Mouse (Mus musculus): Measurements from ENCODE around the gene Ggta1. TPM values are rescaled to one million over a fixed set of nuclear protein-coding genes. Genes with fewer than 3 reads are reported as not detected.

Gene Ggta1
- polyA plus RNA-seq (2015; fragmentation: Nextera tagmentation; extraction: Ambion mirVana) = 23.3 and 24.2 TPM in 2 replicates

- Histone ChIP-seq H3K27ac (ENCODE audit: low read length) (peak within 1 kb of the TSS; percentile 83), H3K9ac (replicated peaks; ENCODE audit: low read length) (peak within 1 kb of the TSS; percentile 82), H3K4me3 (ENCODE audit: low read length) (peak within 1 kb of the TSS; percentile 54), H3K36me3 (ENCODE audit: insufficient read depth, low read length) (no peaks in the 10 kb centered on the region), H3K4me2 (replicated peaks; ENCODE audit: low read depth, low read length) (peak within 1 kb of the TSS; percentile 92), H3K4me1 (ENCODE audit: insufficient read depth, low read length) (peaks cover 38% of the 10 kb centered on the region), H3K27me3 (ENCODE audit: insufficient read depth, low read length) (no peaks in the 10 kb centered on the region), H3K9me3 (ENCODE audit: low read length) (no peaks in the 10 kb centered on the region)
- ATAC-seq (ENCODE audit: low FRiP score, low TSS enrichment) = no peak
- WGBS = 15% methylated on average over 7 of the region's 7 CpGs
Measured at GRCm38 (mm10) chr2:35462791-35463281, at the start of gene Ggta1. Ggta1 (minus strand) TSS chr2:35463231.

DNA sequence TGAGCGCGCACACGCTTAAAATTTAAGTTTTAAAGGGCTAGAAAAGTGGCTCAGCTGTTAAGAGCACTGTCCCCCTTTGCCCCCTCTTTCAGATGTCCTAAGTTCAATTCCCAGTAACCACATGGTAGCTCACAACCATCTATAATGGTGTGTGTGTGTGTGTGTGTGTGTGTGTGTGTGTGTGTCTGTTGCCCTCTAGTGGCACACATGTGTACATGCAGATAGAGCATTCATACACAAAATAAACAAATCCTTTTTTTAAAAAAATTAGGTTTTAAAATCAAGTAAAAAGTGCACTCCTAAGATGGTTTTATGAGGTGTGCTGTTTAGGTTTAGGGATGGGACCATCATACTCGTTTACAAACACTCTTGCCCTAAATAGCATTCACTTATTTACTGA, 49.2 kb upstream of the Ggta1 start:
- Histone ChIP-seq H3K9ac (replicated peaks; ENCODE audit: low read length) (no peak overlapping the region), H3K4me1 (ENCODE audit: insufficient read depth, low read length) (peaks cover 51% of the 10 kb centered on the region), H3K27me3 (ENCODE audit: insufficient read depth, low read length) (no peaks in the 10 kb centered on the region), H3K9me3 (ENCODE audit: low read length) (peaks cover 6% of the 10 kb centered on the region; the same call in 1 of the 2 replicates), H3K4me3 (ENCODE audit: low read length) (no peak overlapping the region), H3K27ac (ENCODE audit: low read length) (no peak overlapping the region), H3K4me2 (replicated peaks; ENCODE audit: low read depth, low read length) (no peak overlapping the region), H3K36me3 (ENCODE audit: insufficient read depth, low read length) (no peaks in the 10 kb centered on the region)
- no peak for ATAC-seq (ENCODE audit: low FRiP score, low TSS enrichment)
- 93% methylated on average over 4 of the region's 4 CpGs for WGBS

- Histone ChIP-seq H3K9ac (replicated peaks; ENCODE audit: low read length) (no peak overlapping the region), H3K4me3 (ENCODE audit: low read length) (no peak overlapping the region), H3K27me3 (ENCODE audit: insufficient read depth, low read length) (no peaks in the 10 kb centered on the region), H3K9me3 (ENCODE audit: low read length) (peaks cover 1% of the 10 kb centered on the region; the same call in 1 of the 2 replicates), H3K4me1 (ENCODE audit: insufficient read depth, low read length) (peaks cover 62% of the 10 kb centered on the region), H3K36me3 (ENCODE audit: insufficient read depth, low read length) (no peaks in the 10 kb centered on the region), H3K4me2 (replicated peaks; ENCODE audit: low read depth, low read length) (no peak overlapping the region), H3K27ac (ENCODE audit: low read length) (no peak overlapping the region)
- 46% methylated on average over 1 of the region's 1 CpGs for WGBS
- ATAC-seq (ENCODE audit: low FRiP score, low TSS enrichment) = no peak
Measured at GRCm38 (mm10) chr2:35510920-35511319, 47.9 kb upstream of the Ggta1 start.

- H3K4me3 ChIP-seq (ENCODE audit: low read length) = no peak overlapping the region
- H3K27ac ChIP-seq (ENCODE audit: low read length) = peak overlapping the region; percentile 78; the same call in 1 of the 2 replicates
- no peaks in the 10 kb centered on the region for H3K9me3 ChIP-seq (ENCODE audit: low read length)
- no peak overlapping the region for H3K4me2 ChIP-seq (replicated peaks; ENCODE audit: low read depth, low read length)
- peaks cover 59% of the 10 kb centered on the region for H3K4me1 ChIP-seq (ENCODE audit: insufficient read depth, low read length)
- WGBS = 52% methylated on average over 4 of the region's 4 CpGs
- H3K36me3 ChIP-seq (ENCODE audit: insufficient read depth, low read length) = no peaks in the 10 kb centered on the region
- no peak for ATAC-seq (ENCODE audit: low FRiP score, low TSS enrichment)
- H3K27me3 ChIP-seq (ENCODE audit: insufficient read depth, low read length) = no peaks in the 10 kb centered on the region
- H3K9ac ChIP-seq (replicated peaks; ENCODE audit: low read length) = no peak overlapping the region
Measured at GRCm38 (mm10) chr2:35509888-35510287, 46.9 kb upstream of the Ggta1 start.

- Histone ChIP-seq H3K36me3 (ENCODE audit: insufficient read depth, low read length) (no peaks in the 10 kb centered on the region), H3K4me1 (ENCODE audit: insufficient read depth, low read length) (peaks cover 57% of the 10 kb centered on the region), H3K4me2 (replicated peaks; ENCODE audit: low read depth, low read length) (no peak overlapping the region), H3K27ac (ENCODE audit: low read length) (peak overlapping the region; percentile 78), H3K4me3 (ENCODE audit: low read length) (no peak overlapping the region), H3K9ac (replicated peaks; ENCODE audit: low read length) (no peak overlapping the region), H3K9me3 (ENCODE audit: low read length) (no peaks in the 10 kb centered on the region), H3K27me3 (ENCODE audit: insufficient read depth, low read length) (no peaks in the 10 kb centered on the region)
- no peak for ATAC-seq (ENCODE audit: low FRiP score, low TSS enrichment)
- WGBS = 14% methylated on average over 6 of the region's 6 CpGs
Measured at GRCm38 (mm10) chr2:35509343-35509667, 46.3 kb upstream of the Ggta1 start.

DNA sequence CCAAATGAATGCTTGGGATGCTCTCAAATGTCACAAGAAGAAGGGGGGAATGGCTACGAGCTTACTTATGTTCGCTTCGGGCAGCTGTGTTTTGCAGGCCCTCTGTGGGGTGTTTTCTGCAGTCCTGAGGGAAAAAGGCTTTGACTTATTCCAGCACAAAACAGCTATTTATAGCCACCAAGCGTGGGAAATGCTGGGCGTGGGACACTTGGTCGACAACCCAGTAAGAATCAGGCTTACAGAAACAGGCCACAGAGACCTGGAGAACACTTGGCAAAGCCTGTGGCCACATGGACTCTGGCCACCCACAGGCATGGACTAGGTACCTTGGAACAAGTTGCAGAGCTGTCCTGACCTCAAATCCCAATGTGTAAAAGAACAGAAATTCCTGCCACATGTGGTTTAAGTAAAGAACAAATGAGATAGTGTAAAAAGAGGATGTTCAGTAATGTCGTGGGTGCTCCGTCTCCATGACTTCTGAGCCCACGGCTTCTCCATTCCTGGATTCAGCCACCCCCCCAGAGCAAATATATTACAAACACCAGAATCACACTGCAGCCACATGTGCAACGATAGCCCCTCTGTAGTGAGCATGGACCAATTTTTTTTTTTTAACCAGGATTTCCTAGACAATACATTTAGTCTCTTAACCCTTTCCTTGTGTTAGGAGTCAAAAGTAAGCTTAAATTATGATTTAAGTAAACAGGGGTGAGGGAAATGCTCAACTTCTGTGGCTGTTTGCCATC, 45.7 kb upstream of the Ggta1 start:
- Histone ChIP-seq H3K4me3 (ENCODE audit: low read length) (no peak overlapping the region), H3K27me3 (ENCODE audit: insufficient read depth, low read length) (no peaks in the 10 kb centered on the region), H3K4me2 (replicated peaks; ENCODE audit: low read depth, low read length) (0 out of 2 replicates have a peak overlapping the region, but pooled peaks have one; percentile 5), H3K27ac (ENCODE audit: low read length) (peak overlapping the region; percentile 78), H3K36me3 (ENCODE audit: insufficient read depth, low read length) (no peaks in the 10 kb centered on the region), H3K9ac (replicated peaks; ENCODE audit: low read length) (no peak overlapping the region), H3K4me1 (ENCODE audit: insufficient read depth, low read length) (peaks cover 57% of the 10 kb centered on the region), H3K9me3 (ENCODE audit: low read length) (no peaks in the 10 kb centered on the region)
- 20% methylated on average over 10 of the region's 10 CpGs for WGBS
- ATAC-seq (ENCODE audit: low FRiP score, low TSS enrichment) = no peak

DNA sequence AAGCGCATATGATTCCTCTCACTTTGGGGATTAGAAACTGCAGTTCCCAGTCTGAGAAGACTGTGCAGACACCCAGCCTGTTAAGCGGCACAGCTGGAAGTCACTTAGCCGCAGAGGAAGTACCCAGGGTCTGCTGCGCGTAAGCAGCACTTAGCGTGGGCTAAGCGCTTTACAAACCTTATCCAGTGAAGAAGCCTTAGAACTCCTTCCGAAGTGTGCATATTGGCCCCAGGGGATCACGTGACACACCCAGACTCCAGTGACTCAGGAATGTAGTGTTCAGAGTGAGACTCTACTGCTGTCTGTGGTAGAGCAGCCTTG, 44.1 kb upstream of the Ggta1 start:
- Histone ChIP-seq H3K9me3 (ENCODE audit: low read length) (no peaks in the 10 kb centered on the region), H3K4me1 (ENCODE audit: insufficient read depth, low read length) (peaks cover 61% of the 10 kb centered on the region), H3K27ac (ENCODE audit: low read length) (no peak overlapping the region), H3K9ac (replicated peaks; ENCODE audit: low read length) (no peak overlapping the region), H3K4me2 (replicated peaks; ENCODE audit: low read depth, low read length) (no peak overlapping the region), H3K36me3 (ENCODE audit: insufficient read depth, low read length) (no peaks in the 10 kb centered on the region), H3K27me3 (ENCODE audit: insufficient read depth, low read length) (no peaks in the 10 kb centered on the region), H3K4me3 (ENCODE audit: low read length) (no peak overlapping the region)
- 67% methylated on average over 9 of the region's 9 CpGs for WGBS
- ATAC-seq (ENCODE audit: low FRiP score, low TSS enrichment) = no peak

DNA sequence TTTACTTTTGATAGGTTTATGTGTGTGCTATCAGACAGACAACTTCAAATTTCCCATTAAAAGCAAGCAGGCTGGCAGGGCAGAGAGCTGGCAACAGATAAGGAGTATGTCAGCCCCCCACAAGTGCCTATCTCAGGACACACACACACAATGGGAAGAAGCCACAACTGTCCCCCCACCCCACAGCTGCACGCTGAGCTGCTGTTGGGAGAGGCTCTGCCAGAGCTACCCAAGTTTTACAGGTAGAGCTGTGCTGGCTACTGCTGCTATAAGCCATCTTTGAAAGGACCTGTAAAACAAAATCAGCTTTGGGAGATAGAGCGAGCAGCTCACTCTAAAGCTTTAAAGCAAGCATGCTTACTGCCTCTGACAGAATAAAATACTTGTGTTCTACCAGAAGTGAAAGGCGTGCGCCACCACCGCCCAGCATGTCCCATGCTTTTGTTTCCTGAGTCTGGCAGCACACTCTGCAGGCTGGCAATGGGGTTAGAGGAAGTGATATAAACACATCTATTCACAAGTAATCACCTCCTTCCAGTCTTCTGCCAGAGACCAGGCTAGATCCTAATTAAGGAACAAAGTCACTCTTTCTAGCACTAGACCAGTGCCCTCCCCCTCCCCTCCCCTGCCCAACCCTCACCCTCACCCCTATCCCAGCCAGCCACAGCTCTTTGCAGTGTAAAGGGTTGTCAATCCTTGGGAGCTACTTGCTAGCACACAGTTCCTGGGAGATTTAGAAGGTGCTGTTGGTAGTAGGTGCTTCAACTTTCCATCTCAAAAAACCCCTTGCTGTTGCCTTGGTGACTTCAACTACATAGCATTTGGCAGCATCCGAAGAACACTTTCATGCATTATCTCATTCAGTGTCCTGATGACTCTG, 43.5 kb upstream of the Ggta1 start:
- 87% methylated on average over 6 of the region's 6 CpGs for WGBS

GRCm38 (mm10) chr2:35505519-35506286, 42.7 kb upstream of the Ggta1 start:
- no peak overlapping the region for H3K27ac ChIP-seq (ENCODE audit: low read length)

More for the DNA sequence above, 43.5 kb upstream of the Ggta1 start:
- ATAC-seq (ENCODE audit: low FRiP score, low TSS enrichment) = no peak
- no peak overlapping the region for H3K4me2 ChIP-seq (replicated peaks; ENCODE audit: low read depth, low read length)
- no peak overlapping the region; the same call in 1 of the 2 replicates for H3K27ac ChIP-seq (ENCODE audit: low read length)
- no peak overlapping the region for H3K4me3 ChIP-seq (ENCODE audit: low read length)
- no peak overlapping the region for H3K9ac ChIP-seq (replicated peaks; ENCODE audit: low read length)
- no peaks in the 10 kb centered on the region for H3K27me3 ChIP-seq (ENCODE audit: insufficient read depth, low read length)
- no peaks in the 10 kb centered on the region for H3K36me3 ChIP-seq (ENCODE audit: insufficient read depth, low read length)
- peaks cover 64% of the 10 kb centered on the region for H3K4me1 ChIP-seq (ENCODE audit: insufficient read depth, low read length)
- no peaks in the 10 kb centered on the region for H3K9me3 ChIP-seq (ENCODE audit: low read length)

More at GRCm38 (mm10) chr2:35505519-35506286, 42.7 kb upstream of the Ggta1 start:
- H3K9me3 ChIP-seq (ENCODE audit: low read length) = no peaks in the 10 kb centered on the region
- WGBS = 76% methylated on average over 6 of the region's 6 CpGs
- H3K36me3 ChIP-seq (ENCODE audit: insufficient read depth, low read length) = no peaks in the 10 kb centered on the region
- H3K9ac ChIP-seq (replicated peaks; ENCODE audit: low read length) = no peak overlapping the region
- H3K27me3 ChIP-seq (ENCODE audit: insufficient read depth, low read length) = no peaks in the 10 kb centered on the region
- ATAC-seq (ENCODE audit: low FRiP score, low TSS enrichment) = no peak
- H3K4me2 ChIP-seq (replicated peaks; ENCODE audit: low read depth, low read length) = no peak overlapping the region
- H3K4me1 ChIP-seq (ENCODE audit: insufficient read depth, low read length) = peaks cover 61% of the 10 kb centered on the region
- no peak overlapping the region for H3K4me3 ChIP-seq (ENCODE audit: low read length)

Data from kidney, embryonic 16.5 days (tissue).